In the genomic region with DNA sequence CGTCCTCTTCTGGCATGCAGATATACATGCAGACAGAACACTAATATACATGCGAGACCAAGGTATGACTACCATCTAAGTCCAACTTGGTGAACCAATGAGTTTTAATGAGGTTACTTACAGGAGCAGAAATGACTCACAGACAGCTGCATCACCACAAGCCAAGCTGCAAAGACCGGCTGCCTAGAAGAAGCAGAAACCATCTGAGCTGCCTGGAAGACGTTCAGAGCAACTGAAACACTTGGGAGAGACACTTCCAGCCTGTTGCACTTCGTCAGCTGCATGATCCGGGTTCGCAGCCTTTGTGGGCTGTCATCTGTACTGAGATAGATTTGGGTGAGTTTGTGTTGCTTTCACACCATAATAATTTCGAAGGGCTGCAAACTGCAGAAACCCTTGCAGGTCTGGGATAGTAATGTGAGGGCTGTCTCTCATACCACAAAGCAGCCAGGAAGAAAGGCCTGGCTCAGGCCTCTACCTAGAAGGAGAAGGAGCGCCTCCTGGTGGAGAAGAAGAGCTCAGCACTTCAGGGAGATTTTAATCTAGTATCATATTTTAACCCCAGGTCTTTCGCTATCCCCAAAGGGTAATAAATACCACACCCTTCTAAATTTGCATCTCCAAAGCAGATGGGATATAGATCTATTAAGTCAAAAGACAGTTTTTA, we compare ENCODE assay signal across 8 mouse cellular contexts. TPM values are rescaled to one million over a fixed set of nuclear protein-coding genes. Genes with fewer than 3 reads are reported as not detected.
DNase-seq lines count a peak whose midpoint lies in the region; ATAC-seq and TF ChIP-seq lines count a peak whose summit lies in the region.
"Had no signal": no experiment of that assay in that cellular context is flagged by ENCODE, and none has a peak within 500 bp of the region (broad histone marks: within the 10 kb centered on the region; RNA-seq: fewer than 3 reads in every experiment).

No protein-coding gene starts in this region.

- intact Hi-C loops in heart, postnatal 14 days (cut with DNase I): loop anchor here (1.0 to 10.0 kb wide), 4 partner anchors 44 to 402 kb away; a partner anchor contains a TSS

- H3K36me3 ChIP-seq in neural tube, embryonic 15.5 days: no peaks in the 10 kb centered on the region
- no peaks in the 10 kb centered on the region for H3K36me3 ChIP-seq in liver, postnatal 0 days (replicated peaks; ENCODE audit: insufficient read depth, low read length)
- H3K36me3 ChIP-seq: stomach, embryonic 15.5 days had no signal

- H3K27ac ChIP-seq in neural tube, embryonic 15.5 days (replicated peaks): no peak overlapping the region
- H3K27ac ChIP-seq in liver, postnatal 0 days (ENCODE audit: low read depth): no peak overlapping the region
- H3K27ac ChIP-seq: stomach, embryonic 15.5 days had no signal

- H3K4me2 ChIP-seq in neural tube, embryonic 15.5 days: no peak overlapping the region
- H3K4me2 ChIP-seq in liver, postnatal 0 days (ENCODE audit: low read depth, low read length): 0 out of 2 replicates have a peak overlapping the region, but pooled peaks have one; percentile 10
- H3K4me2 ChIP-seq: stomach, embryonic 15.5 days had no signal

- no peaks in the 10 kb centered on the region for H3K27me3 ChIP-seq in neural tube, embryonic 15.5 days (replicated peaks)
- H3K27me3 ChIP-seq in liver, postnatal 0 days (ENCODE audit: insufficient read depth, low read length): no peaks in the 10 kb centered on the region
- H3K27me3 ChIP-seq: stomach, embryonic 15.5 days had no signal

- no peak overlapping the region for H3K9ac ChIP-seq in neural tube, embryonic 15.5 days (replicated peaks)
- no peak overlapping the region for H3K9ac ChIP-seq in liver, postnatal 0 days (replicated peaks)
- H3K9ac ChIP-seq: stomach, embryonic 15.5 days had no signal

- H3K4me3 ChIP-seq in neural tube, embryonic 15.5 days (replicated peaks): no peak overlapping the region
- H3K4me3 ChIP-seq in liver, postnatal 0 days (ENCODE audit: low read depth, low read length): no peak overlapping the region
- H3K4me3 ChIP-seq: stomach, embryonic 15.5 days had no signal

- ATAC-seq in neural tube, embryonic 15.5 days (ENCODE audit: low FRiP score): no peak
- ATAC-seq in liver, postnatal 0 days: no peak

- TF ChIP-seq EP300 in liver, postnatal 0 days (IDR thresholded peaks at IDR 0.05; ENCODE audit: low read depth): no peak

- peaks cover 14% of the 10 kb centered on the region; the same call in 1 of the 2 replicates for H3K4me1 ChIP-seq in neural tube, embryonic 15.5 days
- peaks cover 13% of the 10 kb centered on the region for H3K4me1 ChIP-seq in liver, postnatal 0 days (ENCODE audit: insufficient read depth)

- DNase-seq in neural tube, embryonic 10.5 days (ENCODE audit: extremely low spot score, low spot score): peak; percentile 63
- peak; percentile 71 for DNase-seq in T-cell, adult 2 months (ENCODE audit: low spot score)
- peak; percentile 60 to 81 for DNase-seq in cerebellum, postnatal 25 days
- peak; percentile 62 to 84 for DNase-seq in heart, postnatal 14 days
- DNase-seq in liver, postnatal 0 days: peak; percentile 60
- DNase-seq in right cerebral cortex, postnatal 14 days: peak; percentile 57

- WGBS in neural tube, embryonic 15.5 days: 57% methylated on average over 10 of the region's 10 CpGs
- WGBS in liver, postnatal 0 days (ENCODE audit: insufficient replicate concordance): 48% methylated on average over 10 of the region's 10 CpGs

- peak; percentile 91 for TF ChIP-seq CTCF in liver, postnatal 0 days (IDR thresholded peaks at IDR 0.05; ENCODE audit: low read depth)

- no peaks in the 10 kb centered on the region for H3K9me3 ChIP-seq in neural tube, embryonic 15.5 days (replicated peaks)
- H3K9me3 ChIP-seq in liver, postnatal 0 days (ENCODE audit: low read length): no peaks in the 10 kb centered on the region
- H3K9me3 ChIP-seq: stomach, embryonic 15.5 days had no signal

RNA-seq across cellular contexts. Expression of a gene that starts 4.6 kb away (rescaled TPM):
- 46.8 and 48.4 TPM in 2 replicates for polyA plus RNA-seq in neural tube, embryonic 15.5 days (2015; fragmentation: Nextera tagmentation; extraction: Ambion mirVana)
- total RNA-seq in heart, postnatal 14 days (2021): 10 to 100 TPM; 22.4 to 22.5 TPM
- 12.0 and 13.2 TPM in 2 replicates for polyA plus RNA-seq in liver, postnatal 0 days (2015; fragmentation: Nextera tagmentation; extraction: Ambion mirVana)

RNA-seq across cellular contexts. Expression of a gene that starts 5.4 kb away (rescaled TPM):
- 419 and 432 TPM in 2 replicates for polyA plus RNA-seq in neural tube, embryonic 15.5 days (2015; fragmentation: Nextera tagmentation; extraction: Ambion mirVana)
- total RNA-seq in heart, postnatal 14 days (2021): 1,000 to 10,000 TPM; 1,081 to 1,118 TPM
- polyA plus RNA-seq in liver, postnatal 0 days (2015; fragmentation: Nextera tagmentation; extraction: Ambion mirVana): 286 and 297 TPM in 2 replicates

RNA-seq across cellular contexts. Expression of a gene that starts 16.6 kb away (rescaled TPM):
- polyA plus RNA-seq in neural tube, embryonic 15.5 days (2015; fragmentation: Nextera tagmentation; extraction: Ambion mirVana): 6.1 and 7.5 TPM in 2 replicates
- total RNA-seq in heart, postnatal 14 days (2021): 1 to 10 TPM; 1.2 to 2.0 TPM
- polyA plus RNA-seq in liver, postnatal 0 days (2015; fragmentation: Nextera tagmentation; extraction: Ambion mirVana): 1.9 and 2.0 TPM in 2 replicates

RNA-seq across cellular contexts. Expression of a gene that starts 29.8 kb away (rescaled TPM):
- polyA plus RNA-seq in neural tube, embryonic 15.5 days (2015; fragmentation: Nextera tagmentation; extraction: Ambion mirVana): 145 and 169 TPM in 2 replicates
- 10 to 100 TPM; 15.2 to 15.7 TPM for total RNA-seq in heart, postnatal 14 days (2021)
- 7.9 and 8.2 TPM in 2 replicates for polyA plus RNA-seq in liver, postnatal 0 days (2015; fragmentation: Nextera tagmentation; extraction: Ambion mirVana)
